Mouse (Mus musculus) myocyte (in vitro differentiated cells): ENCODE results near the gene Kmt2c.

Source experiments
- E2F4 ChIP-seq: IDR thresholded peaks from one replicate; pipeline ENCODE4 v1.6.1; 2011; ENCODE audit warnings: mild to moderate bottlenecking, control low read depth, moderate library complexity; ENCODE audit not compliant: insufficient read depth
- MYOG ChIP-seq, 3 experiments: IDR thresholded peaks; one replicate each; pipeline ENCODE4 v1.6.1; 2011; ENCODE audit warnings: control low read depth in 2 of 3, low read depth in 2 of 3, mild to moderate bottlenecking in 2 of 3; ENCODE audit not compliant: insufficient read length in 2 of 3, control insufficient read depth in 1 of 3, insufficient read depth in 1 of 3
- POLR2A ChIP-seq: IDR thresholded peaks from one replicate; pipeline ENCODE4 v1.6.1; 2011; ENCODE audit warnings: low read depth, mild to moderate bottlenecking, control low read depth, moderate library complexity; ENCODE audit not compliant: insufficient read length

DNA sequence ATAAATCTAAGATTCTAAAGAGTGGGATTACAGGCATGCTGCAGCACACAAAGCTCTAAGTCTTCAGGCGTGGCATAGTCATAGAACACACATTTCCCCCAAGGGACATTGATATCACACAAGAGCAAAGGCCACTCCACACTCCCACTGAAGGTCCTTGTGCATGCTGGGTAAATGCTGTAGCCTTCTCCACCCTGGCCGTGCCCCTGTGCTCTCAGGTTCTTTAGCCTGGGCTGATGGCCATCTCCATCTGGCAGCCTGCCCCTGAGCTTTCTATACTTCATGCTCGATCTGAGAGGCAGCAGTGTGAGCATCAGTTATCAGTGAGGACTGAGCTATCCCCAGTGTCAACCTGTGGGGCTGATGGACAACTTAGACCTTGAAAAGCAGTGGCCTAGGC, 21.2 kb upstream of the Kmt2c start:
- no peak for TF ChIP-seq POLR2A
- TF ChIP-seq MYOG (IDR thresholded peaks at IDR 0.05; ENCODE audit: control insufficient read depth in 1 of 3, insufficient read depth in 1 of 3, insufficient read length in 2 of 3, low read depth in 2 of 3) = no peak
- no peak for TF ChIP-seq E2F4
